Mouse (Mus musculus) layer of hippocampus, adult 18-20 months (tissue): ENCODE measurements around the gene Nr1i3. TPM values are rescaled to one million over a fixed set of nuclear protein-coding genes. Genes with fewer than 3 reads are reported as not detected.

Source experiments
- DNase-seq, 2 experiments: peaks; one replicate each; pipeline ENCODE4 v3.0.0; 2022; ENCODE audit warnings: low spot score in 2 of 2
- long read RNA-seq: library from polyadenylated mRNA; stranded (forward); transcript quantifications from one replicate; pipeline ENCODE4 v2.0.0, GENCODE M21; 2021
- total RNA-seq, 2 experiments: library from RNA; stranded (reverse); gene quantifications; 2 replicates each; pipeline ENCODE4 v1.2.3; 2021

Gene Nr1i3
- under 1 TPM in 1 of 2 experiments, not detected in 1; 0.17 TPM for total RNA-seq
- long read RNA-seq: 0 reads

DNA sequence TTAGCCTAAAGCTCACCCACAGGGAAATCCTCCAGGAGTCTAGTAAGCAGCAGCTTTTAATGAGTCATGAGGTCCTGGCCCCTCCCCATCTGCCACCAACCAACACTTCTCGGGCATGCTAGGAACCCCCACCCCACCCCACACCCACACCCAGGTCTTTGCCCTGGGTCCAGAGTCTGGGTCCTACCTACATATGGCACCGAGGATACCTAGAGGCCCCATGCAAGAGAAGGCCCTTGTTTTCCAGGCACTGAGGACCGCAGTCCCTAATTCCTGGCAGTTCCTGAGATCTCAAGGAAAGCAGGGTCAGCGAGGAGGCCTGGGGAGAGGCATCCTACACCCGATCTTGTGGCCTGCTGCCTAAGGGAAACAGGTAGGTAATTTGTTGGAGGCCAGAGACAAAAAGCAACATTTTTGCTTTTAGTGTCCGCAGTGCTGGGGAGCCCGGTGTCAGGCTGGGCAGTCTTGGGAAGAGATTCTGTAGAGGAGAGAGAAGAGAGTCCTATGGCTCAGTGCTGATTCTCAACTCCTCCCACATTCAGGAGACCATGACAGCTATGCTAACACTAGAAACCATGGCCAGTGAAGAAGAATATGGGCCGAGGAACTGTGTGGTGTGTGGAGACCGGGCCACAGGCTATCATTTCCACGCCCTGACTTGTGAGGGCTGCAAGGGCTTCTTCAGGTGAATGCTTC lies at the start of gene Nr1i3:
Gene Nr1i3 (plus strand): TSS at position 170 of the 696 bp plus-strand sequence.
- no peak for DNase-seq

DNA sequence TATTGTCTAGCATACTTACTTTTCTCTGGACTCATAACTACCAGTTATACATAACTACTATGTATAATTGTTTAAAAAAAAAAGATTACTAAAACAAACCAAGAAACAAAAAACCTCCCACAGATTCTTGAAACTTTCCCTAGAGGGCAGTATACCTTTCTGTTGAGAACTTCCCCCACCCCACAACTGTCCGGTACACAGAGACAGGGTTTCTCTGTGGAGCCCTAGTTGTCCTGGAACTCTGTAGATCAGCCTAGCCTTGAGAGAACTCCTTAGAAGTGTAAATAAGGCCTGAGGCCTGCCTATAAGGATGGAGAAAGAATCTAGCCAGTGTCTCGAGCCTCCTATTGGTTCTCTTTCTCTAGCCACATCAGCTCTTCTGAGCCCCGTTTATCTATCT lies 49.5 kb upstream of the Nr1i3 start:
- no peak for DNase-seq

DNA sequence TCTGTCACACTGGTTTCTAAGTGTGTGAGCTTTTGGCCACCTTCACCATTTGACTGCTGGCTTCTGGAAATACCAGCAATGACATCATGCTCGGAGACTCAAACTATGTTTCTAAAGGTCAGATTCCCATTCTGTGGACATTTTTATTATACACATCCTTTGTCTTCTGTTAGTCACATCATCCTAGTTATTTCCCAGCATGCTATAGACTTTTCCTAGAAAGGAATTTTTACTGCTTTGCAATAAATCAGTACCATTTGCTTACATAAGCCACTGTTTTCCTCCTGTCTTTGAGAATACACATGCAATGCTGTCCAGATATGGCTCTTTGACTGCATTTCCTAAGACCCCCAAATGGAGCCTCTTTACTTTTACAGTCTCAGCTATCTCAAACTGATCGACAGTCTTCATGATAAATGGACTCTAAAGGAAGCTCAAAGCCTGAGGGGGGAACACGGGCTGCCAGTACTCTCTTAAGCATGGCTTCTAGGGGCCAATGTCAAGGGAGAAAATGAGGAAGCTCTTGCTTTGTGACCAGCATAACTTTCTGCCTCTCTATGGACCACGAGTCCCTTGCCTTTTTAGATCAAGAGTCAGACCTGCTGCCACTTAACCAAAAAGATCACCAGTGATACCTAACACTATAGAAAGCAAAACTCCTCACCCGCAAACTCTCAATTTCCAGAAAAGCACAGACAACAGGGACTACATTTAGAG lies 48.0 kb upstream of the Nr1i3 start:
- DNase-seq: no peak

GRCm38 (mm10) chr1:171168906-171169305 lies 44.9 kb upstream of the Nr1i3 start:
- DNase-seq: no peak

DNA sequence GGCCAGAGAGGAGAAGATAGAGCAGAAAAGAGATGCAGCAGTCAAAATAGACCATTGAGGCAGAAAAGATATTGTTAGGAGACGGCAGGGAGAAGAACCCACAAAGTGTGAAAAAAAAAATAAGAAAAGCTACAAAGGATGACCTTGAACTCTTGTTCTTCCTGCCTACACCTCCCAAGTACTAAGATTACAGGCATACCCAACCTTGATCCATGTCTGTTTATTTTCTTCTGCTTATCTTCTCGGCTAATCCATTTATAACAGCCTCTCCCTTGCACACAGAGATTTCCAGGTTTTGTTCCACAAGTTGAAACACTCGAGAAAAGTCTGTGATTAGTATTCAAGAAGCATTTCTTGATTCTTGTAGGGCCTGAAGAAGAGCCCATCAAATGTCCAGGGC lies 43.9 kb upstream of the Nr1i3 start:
- no peak for DNase-seq

GRCm38 (mm10) chr1:171171138-171171537 lies 42.6 kb upstream of the Nr1i3 start:
- DNase-seq: no peak

- DNase-seq: no peak
Observed at GRCm38 (mm10) chr1:171172779-171173178, 41.0 kb upstream of the Nr1i3 start.

DNA sequence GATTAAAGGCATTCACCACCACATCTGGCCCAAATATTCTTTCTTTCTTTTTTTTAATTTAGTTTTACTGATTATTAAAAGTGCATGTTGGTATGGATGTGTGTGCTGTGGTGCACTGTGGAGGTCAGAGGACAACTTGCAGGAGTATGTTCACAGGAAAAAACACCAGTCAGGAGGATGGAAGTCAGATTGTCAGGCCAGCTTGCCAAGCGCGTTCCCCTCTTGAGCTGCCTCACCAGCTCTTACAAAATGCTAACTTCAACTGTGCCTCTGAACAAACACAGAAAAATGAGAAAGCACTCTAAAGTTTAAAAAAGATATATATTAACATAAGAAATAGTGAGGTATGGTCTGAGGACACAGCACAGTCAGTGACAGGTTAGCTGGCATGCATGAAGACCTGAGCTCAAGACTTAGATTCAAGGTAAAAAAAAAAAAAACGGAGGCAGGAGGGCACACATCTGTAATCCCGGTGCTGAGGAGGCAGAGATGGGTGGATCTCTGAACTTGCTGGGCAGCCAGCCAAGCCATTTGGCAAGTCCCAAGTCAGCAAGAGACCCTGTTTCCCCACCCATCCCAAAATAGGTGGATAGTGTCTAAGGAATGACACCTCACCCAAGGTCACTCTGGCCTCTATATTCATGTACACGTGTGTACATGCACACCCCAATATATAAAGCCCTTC lies 34.1 kb upstream of the Nr1i3 start:
- DNase-seq: no peak

DNA sequence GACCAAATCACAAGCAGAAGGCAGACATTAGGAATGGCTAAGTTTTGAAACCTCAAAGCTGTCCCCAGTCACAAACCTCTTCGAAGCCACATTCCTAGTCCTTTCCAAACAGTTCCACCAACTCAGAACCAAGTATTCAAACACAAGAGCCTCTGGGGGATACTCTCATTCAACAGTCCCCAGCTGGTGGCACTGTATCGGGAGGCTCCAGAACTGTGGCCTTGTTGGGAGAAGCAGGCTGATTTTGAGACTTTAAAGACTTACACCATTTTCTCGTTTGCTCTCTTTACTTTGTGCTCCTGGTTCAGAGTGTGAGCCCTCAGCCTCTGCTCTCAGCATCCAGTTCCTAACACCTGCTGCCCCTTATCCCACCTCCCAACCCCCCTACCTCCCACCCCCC lies 30.7 kb upstream of the Nr1i3 start:
- DNase-seq: no peak

- DNase-seq: no peak
Observed at GRCm38 (mm10) chr1:171183620-171184019, 30.1 kb upstream of the Nr1i3 start.

- DNase-seq: no peak
Observed at GRCm38 (mm10) chr1:171184314-171184713, 29.5 kb upstream of the Nr1i3 start.

DNA sequence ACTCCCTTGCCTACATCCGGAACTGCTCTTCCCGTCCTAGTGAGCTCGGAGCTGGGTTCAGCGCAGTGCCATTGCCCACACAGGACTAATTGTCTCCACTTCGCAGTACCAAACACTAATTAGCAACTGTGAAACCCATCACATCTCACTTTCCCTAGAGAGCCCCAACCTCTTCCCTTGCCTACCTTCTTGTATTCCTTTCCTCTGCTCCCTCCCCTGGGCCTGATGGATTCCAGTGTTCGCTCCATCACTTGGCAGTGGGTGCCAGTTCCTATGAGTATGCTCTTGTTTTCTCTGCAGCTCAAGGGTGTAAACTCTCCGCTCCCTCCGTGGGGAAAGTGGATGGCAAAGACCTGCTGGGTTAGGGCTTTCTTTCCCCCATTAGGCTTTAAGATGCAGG lies 28.1 kb upstream of the Nr1i3 start:
- no peak for DNase-seq

DNA sequence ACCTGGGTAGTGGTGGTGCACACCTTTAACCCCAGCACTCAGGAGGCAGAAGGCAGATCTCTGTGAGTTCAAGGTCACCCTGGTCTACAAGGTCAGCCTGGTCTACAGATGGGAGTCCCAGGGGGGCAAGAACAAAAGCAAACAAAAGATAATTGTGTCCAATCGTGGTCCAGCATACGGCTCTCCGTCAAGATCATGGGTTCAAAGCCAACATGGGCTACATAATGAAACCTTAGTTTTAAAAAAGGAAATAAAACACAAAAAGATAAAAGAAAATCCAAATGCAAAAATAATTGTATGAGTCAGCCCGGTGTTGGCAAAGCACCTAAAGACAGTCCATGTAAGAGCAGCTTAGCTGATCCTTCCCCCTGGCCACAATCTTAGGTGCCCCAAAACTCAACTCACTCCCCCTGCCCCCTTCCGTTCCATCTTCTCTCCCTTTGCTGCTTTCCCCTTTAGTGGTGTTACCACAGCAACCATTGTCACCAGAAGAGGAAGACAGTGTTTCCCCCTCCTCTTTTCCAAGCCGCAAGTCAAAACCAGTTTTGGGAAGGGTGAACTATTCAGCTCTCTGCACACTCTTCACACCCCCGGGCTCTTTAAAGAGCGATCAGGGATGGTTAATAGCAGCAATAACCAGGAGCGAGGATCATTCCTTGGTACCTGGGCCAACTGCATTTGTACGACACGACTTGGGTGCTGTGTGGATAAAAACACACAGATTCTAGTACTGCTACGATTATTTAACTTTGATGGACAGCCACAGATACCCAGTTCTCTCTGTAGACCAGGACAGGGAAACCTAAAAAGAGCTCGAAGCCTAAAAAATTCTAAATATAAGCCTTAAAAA lies 25.7 kb upstream of the Nr1i3 start:
- DNase-seq: no peak

- no peak for DNase-seq
Observed at GRCm38 (mm10) chr1:171189046-171189445, 24.7 kb upstream of the Nr1i3 start.

DNA sequence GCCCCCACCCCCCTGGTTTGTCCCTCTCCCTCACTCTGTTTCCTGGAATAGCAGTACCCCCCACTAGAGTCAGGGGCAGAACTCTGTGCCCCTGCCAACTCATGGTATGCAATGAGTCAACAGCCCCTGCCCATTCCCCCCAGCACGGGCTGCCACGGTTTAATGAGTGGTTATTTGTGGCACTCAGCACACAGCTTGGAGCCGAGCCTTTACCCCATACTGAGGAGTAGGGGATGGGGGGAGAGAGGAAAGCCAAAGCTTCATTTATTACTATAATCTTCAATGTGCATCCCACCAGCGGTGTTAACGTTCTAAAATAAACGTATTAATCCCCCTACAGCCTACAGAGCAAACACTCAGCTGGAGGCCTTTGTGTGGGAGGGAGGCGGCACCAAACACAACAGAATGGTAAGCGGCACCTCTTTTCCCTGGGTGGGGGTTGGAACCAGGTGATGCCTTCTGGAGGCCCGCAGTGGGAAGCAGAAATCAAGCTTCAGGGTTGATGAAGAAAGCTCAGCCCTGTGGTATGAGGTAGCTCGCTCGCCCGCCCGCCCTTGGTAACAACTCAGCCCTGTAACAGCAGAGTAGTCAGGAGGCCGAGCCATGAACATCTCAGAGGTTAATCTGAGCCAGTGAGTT lies 24.2 kb upstream of the Nr1i3 start:
- no peak for DNase-seq

GRCm38 (mm10) chr1:171190832-171191231 lies 22.9 kb upstream of the Nr1i3 start:
- no peak for DNase-seq

- no peak for DNase-seq
Observed at GRCm38 (mm10) chr1:171192283-171192682, 21.5 kb upstream of the Nr1i3 start.

- no peak for DNase-seq
Observed at GRCm38 (mm10) chr1:171193093-171193840, 20.5 kb upstream of the Nr1i3 start.

DNA sequence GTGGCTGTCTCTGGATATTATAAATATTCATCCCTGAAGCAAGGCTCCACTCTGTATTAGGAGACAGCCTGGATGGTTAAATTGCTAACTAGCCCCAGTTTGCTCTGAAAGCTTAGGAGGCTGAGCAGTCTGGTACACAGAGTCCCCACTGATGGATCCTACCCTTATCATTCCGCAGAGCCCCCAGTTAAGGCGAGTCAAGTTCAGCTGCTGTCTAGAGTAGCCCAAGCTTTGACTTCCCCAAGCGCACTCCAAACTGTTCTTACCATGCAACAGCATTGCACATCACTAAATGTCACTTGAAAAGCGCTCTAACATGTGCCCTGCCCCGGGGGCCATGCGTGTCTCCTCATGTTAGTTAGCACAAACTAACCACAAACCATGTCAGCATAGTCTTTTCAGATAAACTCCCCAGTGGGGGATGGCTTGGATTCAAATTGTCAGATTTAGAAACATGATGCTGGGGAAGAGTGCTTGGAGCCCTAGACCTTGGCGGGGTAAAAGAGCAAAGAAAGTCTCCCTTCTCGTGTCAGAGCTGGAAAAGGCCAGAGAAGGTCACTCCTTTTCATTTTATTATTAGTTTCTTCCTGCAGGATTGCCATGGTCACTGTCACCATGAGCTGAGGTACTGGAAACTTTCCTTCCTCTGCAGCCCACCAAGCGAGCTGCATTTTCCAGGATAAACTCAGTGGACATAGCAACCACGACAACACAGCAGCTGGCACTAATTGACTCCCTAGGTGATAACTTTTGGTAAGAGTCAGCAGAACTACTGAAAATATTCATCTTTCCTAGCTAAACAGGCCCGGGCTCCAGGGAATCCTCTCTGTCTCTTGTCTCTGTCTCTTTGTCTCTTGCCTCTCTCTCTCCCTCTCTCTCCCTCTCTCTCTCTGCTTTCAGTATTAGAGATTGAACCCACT lies 19.6 kb upstream of the Nr1i3 start:
- DNase-seq: no peak
